Mouse (Mus musculus): ENCODE data around the gene Tmtc2. TPM values are rescaled to one million over a fixed set of nuclear protein-coding genes. Genes with fewer than 3 reads are reported as not detected.

Tmtc2 gene
- 5.0 and 11.5 TPM in 2 replicates for total RNA-seq (2021)
- long read RNA-seq, full-length matches to known transcripts: 1 of 4 reads
- long read RNA-seq, partial matches to known transcripts: 1 of 4 reads
- long read RNA-seq, other reads (novel, unspliced or antisense): 2 of 4 reads

DNA sequence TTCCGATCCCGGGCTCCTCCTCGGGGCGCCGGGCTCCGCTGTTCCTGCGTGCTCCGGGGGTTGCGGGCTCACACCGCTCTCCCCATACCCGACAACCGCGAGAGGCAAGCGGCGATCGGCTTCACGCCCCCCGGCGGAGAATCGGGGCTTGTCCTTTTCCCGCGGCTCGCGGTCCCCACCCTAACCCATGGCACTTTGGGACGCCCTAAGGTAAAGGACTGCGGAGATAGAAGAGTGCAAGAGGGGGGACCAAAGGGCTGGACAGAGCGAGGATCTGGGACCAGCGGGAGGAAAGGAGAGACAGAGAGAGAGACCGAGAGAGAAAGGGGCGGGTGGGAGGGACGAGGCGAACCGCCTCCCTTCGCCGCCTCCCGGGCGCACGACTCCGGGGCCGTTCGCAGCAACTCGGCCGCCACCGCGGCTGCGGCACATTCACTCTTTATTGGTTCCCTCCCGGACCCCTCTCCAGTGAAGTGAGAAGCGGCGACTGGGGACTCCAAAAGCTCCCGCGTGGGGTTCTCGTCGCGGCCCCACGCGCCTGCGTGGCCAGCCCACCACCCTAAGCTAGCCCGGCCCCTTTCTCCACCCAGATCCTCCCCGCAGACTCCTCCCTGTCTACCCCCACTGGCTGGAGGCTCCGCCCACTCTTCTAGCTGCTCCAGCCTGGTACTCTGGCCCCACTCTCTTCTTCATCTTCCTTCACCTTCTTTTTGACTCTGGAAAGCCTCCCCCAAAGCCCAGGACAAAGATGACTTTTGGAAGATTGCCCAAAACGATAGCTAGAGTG is at the start of gene Tmtc2:
Gene Tmtc2 (minus strand): TSS at position 544 of the 787 bp plus-strand sequence.
- peak; percentile 90 for DNase-seq

DNA sequence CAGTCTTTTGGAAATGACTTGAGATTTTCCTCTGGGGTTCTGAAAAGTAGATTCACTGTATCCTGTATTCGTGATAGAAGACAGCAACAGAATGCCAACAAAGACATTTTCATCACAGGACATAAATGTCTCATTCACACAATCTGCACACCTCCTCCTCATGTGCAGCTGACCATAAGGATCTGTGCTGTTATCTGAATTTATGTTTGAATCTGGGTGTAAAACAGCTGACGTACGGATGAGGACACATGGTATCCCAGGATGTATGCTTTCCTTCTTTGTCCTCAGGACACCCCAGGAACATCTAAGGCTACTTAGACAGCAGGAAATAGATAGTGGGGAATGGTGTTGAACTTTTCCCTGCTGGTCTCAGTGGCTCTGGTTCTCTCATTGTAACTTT is 37.9 kb upstream of the Tmtc2 start:
- DNase-seq: no peak

- no peak for DNase-seq
Observed at GRCm38 (mm10) chr10:105598826-105599225, 24.6 kb upstream of the Tmtc2 start.

DNA sequence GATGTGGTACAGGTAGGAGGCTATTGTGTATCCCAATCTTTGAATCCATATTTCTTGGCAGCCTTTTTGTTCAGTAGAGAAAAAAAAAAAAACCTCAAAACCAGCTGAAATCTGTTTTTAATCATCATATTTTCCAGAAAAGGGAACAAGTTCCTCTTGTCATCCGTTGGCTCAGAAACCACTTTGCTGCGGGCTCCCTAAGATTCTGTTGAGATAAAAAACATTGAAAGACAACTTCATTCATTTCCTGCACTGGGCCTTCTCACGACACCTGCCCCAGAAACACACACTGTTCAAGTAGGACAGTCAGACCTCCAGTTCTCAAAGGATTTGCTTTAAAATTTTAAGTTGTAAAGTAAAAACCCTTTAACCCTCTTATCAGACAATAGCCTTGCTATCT is 23.0 kb upstream of the Tmtc2 start:
- no peak for DNase-seq

- DNase-seq: no peak
Observed at GRCm38 (mm10) chr10:105595480-105596102, 21.3 kb upstream of the Tmtc2 start.

- DNase-seq: no peak
Observed at GRCm38 (mm10) chr10:105588141-105588540, 13.9 kb upstream of the Tmtc2 start.

DNA sequence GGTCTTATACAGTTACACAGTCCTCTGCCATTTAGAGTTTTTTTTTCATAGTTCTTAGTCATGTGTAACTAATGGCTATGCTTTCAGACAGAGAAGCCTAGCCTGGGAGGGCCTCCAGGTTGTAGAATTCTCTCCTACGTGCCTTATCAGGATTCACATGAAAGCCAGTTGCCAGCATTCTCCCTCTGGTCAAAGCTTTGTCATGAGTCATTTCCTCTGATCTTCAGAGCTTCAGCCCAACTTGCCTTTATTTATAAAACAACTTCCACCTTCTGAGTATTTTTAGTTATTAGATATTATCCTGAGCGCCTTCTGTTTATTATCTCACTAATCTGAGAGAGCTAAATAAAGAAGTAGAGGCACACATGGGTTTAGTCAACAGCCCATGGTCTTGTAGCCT is 5.1 kb upstream of the Tmtc2 start:
- no peak for DNase-seq

GRCm38 (mm10) chr10:105578291-105578845 is 4.1 kb upstream of the Tmtc2 start:
- no peak for DNase-seq

GRCm38 (mm10) chr10:105574695-105575660 is 727 bp upstream of the Tmtc2 start:
- peak; percentile 96 for DNase-seq

DNA sequence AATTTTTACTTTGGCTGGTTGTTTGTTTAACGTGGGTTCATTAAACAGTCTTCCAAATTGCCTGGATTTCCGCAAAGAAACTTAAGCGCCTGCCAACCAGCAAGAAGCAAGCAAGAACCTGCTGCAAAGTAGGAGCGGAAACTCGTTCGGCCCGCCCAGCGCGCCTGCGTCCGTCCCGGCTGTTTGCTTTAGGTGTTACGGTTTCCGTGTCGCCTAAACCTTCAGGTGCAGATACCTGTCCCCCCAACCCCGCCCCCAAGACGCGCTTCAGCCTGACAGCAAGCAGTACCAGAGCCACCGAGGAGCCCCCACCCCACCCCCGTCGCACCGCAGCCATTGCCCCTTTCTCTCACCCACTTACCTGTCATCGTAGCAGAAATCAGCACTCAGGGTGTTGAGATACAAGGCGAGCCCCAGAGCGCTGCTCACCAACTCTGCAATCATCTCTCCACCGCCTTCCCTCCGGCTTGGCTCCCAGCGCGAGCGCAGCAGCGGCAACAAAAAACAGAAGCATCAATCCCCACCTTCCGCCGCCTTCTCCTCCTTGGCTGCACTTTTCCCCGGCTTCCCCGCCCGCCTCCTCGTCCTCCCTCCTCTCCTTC is 844 bp downstream of the Tmtc2 start:
- peak; percentile 44 for DNase-seq

DNA sequence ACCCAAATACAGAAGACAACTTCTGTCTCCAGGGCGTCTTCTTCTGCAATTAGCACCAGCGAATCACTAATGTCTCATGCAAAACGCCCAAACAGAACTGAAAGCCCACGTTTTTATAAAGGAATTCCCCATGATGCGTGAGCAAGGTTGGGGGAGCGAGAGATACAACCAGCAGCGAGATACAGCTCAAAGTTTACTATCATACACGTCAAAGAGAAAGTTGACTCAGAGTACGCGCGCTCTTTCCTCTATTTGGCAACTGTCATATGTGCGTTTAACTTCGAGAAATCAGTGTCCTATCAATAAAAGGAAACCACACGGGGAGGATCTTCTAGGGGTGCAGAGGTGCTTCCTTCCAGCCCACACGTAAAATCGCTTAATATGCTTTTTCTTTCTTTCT is 1.4 kb downstream of the Tmtc2 start:
- no peak for DNase-seq

- no peak for DNase-seq
Observed at GRCm38 (mm10) chr10:105572301-105572700, 1.9 kb downstream of the Tmtc2 start.

DNA sequence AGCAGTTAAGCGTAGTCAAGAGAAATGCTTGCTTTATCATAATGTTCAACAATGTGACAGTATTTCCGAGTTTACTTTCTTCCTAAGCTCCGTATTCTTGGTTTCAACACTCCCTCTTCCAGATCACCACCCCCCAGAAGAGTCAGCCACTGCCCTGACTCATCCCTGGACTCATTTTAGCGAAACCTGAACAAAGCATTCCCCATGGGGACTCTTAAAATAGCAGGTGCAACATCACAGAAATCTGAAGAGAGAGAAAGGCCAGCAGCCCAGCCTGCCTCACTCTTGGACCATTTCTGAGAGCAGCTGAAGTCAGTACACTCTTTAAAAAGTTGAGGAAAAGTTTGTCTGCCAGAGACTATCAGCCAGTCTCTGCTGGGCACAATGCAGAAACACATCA is 2.4 kb downstream of the Tmtc2 start:
- DNase-seq: no peak

GRCm38 (mm10) chr10:105571019-105571418 is 3.2 kb downstream of the Tmtc2 start:
- DNase-seq: no peak

DNA sequence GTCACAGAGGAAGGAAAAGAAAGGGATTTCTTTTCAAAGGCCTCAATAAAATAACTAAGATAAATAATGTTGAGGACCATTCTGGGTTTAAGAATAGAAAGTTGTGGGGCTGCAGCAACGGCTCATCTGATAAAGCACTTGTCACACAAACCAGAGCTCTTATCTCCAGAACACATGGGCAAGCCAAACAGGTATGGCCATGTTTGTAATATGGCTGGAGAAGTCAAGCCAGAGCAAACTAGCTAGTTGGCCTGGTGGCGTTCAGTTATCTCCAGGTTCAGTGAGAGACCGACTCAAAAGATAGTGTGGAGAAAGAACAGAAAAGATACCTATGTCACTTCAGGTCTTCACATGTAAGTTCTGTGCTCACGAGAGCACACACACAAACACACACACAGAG is 4.7 kb downstream of the Tmtc2 start:
- DNase-seq: no peak

- DNase-seq: no peak
Observed at GRCm38 (mm10) chr10:105567825-105568531, 6.3 kb downstream of the Tmtc2 start.

- no peak for DNase-seq
Observed at GRCm38 (mm10) chr10:105561548-105561947, 12.7 kb downstream of the Tmtc2 start.

DNA sequence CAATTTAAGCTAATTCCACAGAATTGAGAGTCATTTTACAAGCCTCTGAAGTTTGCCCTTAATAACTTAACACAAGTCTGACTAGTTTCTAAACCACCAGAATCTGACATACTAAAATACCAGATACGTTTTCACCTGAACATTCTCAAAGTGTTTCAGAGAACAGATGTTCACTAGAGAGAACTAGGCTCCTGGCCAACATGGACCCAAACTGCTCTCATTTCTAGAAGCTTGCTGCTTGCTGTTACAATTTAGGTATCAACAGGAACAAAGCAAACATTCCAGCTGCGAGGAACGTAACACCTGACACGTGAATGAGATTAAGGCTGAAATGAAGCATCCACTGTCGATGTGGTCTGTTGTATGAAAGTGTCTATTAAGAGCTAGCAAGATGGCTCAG is 16.7 kb downstream of the Tmtc2 start:
- DNase-seq: no peak

DNA sequence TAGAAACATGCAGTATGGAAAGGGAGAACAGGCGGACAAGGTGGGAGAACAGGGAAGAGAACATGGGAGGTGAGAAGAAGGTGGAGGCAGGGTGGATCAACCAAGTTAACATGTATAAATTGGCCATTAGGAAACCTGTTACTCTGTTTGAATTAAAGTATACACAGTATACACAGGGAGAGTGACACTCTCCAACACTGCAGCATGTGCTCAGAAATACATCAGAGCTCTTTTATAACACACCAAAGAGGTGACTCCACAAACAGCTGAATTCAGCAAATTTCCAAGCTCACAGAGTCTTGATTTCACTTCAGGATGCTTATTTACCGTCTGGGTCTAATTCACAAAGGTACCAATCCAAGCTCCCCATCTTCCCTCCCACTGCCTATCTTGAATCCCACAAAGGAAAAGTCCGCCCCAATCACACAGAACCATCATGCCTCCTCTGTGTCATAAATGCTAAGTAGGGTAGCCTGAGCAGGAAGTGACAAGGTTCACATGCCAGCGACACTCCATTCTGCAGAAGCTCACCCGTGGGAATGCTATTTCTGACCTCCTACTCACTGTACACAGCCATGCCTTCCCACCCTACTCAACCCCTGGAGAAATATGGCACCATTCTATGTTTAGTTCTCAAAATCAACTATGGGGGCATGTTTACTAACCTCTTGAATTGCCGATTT is 17.2 kb downstream of the Tmtc2 start:
- no peak for DNase-seq

- no peak for DNase-seq
Observed at GRCm38 (mm10) chr10:105554153-105554552, 20.1 kb downstream of the Tmtc2 start.

All from adrenal gland, postnatal 25 days (tissue).